Mouse (Mus musculus): Measurements from ENCODE around the gene Syce1. TPM values are rescaled to one million over a fixed set of nuclear protein-coding genes. Genes with fewer than 3 reads are reported as not detected.

The Syce1 gene
- polyA plus RNA-seq (2017; shearing (Covaris generic)), result not detected

GRCm38 (mm10) chr7:140787406-140788052 is at the start of gene Syce1:
TSS of gene Syce1 (minus strand) at chr7:140787852.

GRCm38 (mm10) chr7:140834968-140835757 is 47.5 kb upstream of the Syce1 start, which contains the start of gene Urah:
TSS of gene Urah (plus strand) at chr7:140835018.

GRCm38 (mm10) chr7:140821653-140822329 is 34.1 kb upstream of the Syce1 start, which contains the start of gene Zfp941:
TSS of gene Zfp941 (minus strand) at chr7:140822178.

GRCm38 (mm10) chr7:140763447-140764020 is 24.1 kb downstream of the Syce1 start, which contains the start of gene Cyp2e1:
TSS of gene Cyp2e1 (plus strand) at chr7:140763739.

Other genes with a start within 250 kb of the Syce1 start
- gene Olfr538, start 220.0 kb downstream of the Syce1 start, polyA plus RNA-seq (2017; shearing (Covaris generic)), result not detected
- gene Olfr46, start 186.6 kb downstream of the Syce1 start, polyA plus RNA-seq (2017; shearing (Covaris generic)), result 0.05 TPM
- gene Olfr61, start 158.9 kb downstream of the Syce1 start, polyA plus RNA-seq (2017; shearing (Covaris generic)), result not detected
- gene Olfr53, start 141.4 kb downstream of the Syce1 start, polyA plus RNA-seq (2017; shearing (Covaris generic)), result not detected
- 0.21 TPM for gene Olfr539, start 127.9 kb downstream of the Syce1 start, polyA plus RNA-seq (2017; shearing (Covaris generic))
- 0.06 TPM for gene Olfr45, start 105.9 kb downstream of the Syce1 start, polyA plus RNA-seq (2017; shearing (Covaris generic))
- not detected for gene Olfr541, start 90.6 kb downstream of the Syce1 start, polyA plus RNA-seq (2017; shearing (Covaris generic))
- not detected for gene Cyp2e1, start 24.1 kb downstream of the Syce1 start, polyA plus RNA-seq (2017; shearing (Covaris generic))
- gene Zfp941, start 34.3 kb upstream of the Syce1 start, polyA plus RNA-seq (2017; shearing (Covaris generic)), result 0.18 TPM
- not detected for gene Urah, start 47.2 kb upstream of the Syce1 start, polyA plus RNA-seq (2017; shearing (Covaris generic))
- not detected for gene Scgb1c1, start 57.7 kb upstream of the Syce1 start, polyA plus RNA-seq (2017; shearing (Covaris generic))
- 0.30 TPM for gene Odf3, start 60.0 kb upstream of the Syce1 start, polyA plus RNA-seq (2017; shearing (Covaris generic))
- 1.3 TPM for gene Gm45785, start 68.5 kb upstream of the Syce1 start, polyA plus RNA-seq (2017; shearing (Covaris generic))
- 107 TPM for gene Ric8a, start 69.1 kb upstream of the Syce1 start, polyA plus RNA-seq (2017; shearing (Covaris generic))
- gene Bet1l, start 69.7 kb upstream of the Syce1 start, polyA plus RNA-seq (2017; shearing (Covaris generic)), result 51.2 TPM
- 145 TPM for gene Psmd13, start 94.1 kb upstream of the Syce1 start, polyA plus RNA-seq (2017; shearing (Covaris generic))
- 2.6 TPM for gene Sirt3, start 94.5 kb upstream of the Syce1 start, polyA plus RNA-seq (2017; shearing (Covaris generic))
- gene Cox8b, start 112.6 kb upstream of the Syce1 start, polyA plus RNA-seq (2017; shearing (Covaris generic)), result not detected
- gene Nlrp6, start 133.1 kb upstream of the Syce1 start, polyA plus RNA-seq (2017; shearing (Covaris generic)), result 0.11 TPM
- gene Pgghg, start 153.5 kb upstream of the Syce1 start, polyA plus RNA-seq (2017; shearing (Covaris generic)), result 9.2 TPM
- not detected for gene Ifitm5, start 162.4 kb upstream of the Syce1 start, polyA plus RNA-seq (2017; shearing (Covaris generic))
- not detected for gene Gm45717, start 168.1 kb upstream of the Syce1 start, polyA plus RNA-seq (2017; shearing (Covaris generic))
- gene Ifitm2, start 168.1 kb upstream of the Syce1 start, polyA plus RNA-seq (2017; shearing (Covaris generic)), result 19.8 TPM
- 8.4 TPM for gene Ifitm1, start 179.4 kb upstream of the Syce1 start, polyA plus RNA-seq (2017; shearing (Covaris generic))
- 9.4 TPM for gene Ifitm3, start 222.9 kb upstream of the Syce1 start, polyA plus RNA-seq (2017; shearing (Covaris generic))
- not detected for gene Ifitm6, start 230.1 kb upstream of the Syce1 start, polyA plus RNA-seq (2017; shearing (Covaris generic))
- gene Gm17387, start 241.3 kb upstream of the Syce1 start, polyA plus RNA-seq (2017; shearing (Covaris generic)), result not detected